Mouse (Mus musculus): ENCODE data around the gene Igsf3. TPM values are rescaled to one million over a fixed set of nuclear protein-coding genes. Genes with fewer than 3 reads are reported as not detected.

The Igsf3 gene
- polyA plus RNA-seq (2017; shearing (Covaris generic)) = 2.9 TPM

GRCm38 (mm10) chr3:101376538-101377247 lies at the start of gene Igsf3:
Gene Igsf3, plus strand, starts transcription at chr3:101377083.

Other genes with a start within 250 kb of the Igsf3 start
- 1,421 TPM for gene Cd2, start 89.1 kb upstream of the Igsf3 start, polyA plus RNA-seq (2017; shearing (Covaris generic))
- gene Atp1a1, start 227.6 kb downstream of the Igsf3 start, polyA plus RNA-seq (2017; shearing (Covaris generic)) = 37.9 TPM